Mouse (Mus musculus): ENCODE results near the gene Ncln.

Ncln gene

GRCm38 (mm10) chr10:81510246-81510810 is 14.1 kb upstream of the Ncln start:
- no peak for DNase-seq

GRCm38 (mm10) chr10:81507691-81508489 is 11.7 kb upstream of the Ncln start:
- DNase-seq: no peak

- DNase-seq: no peak
Observed at GRCm38 (mm10) chr10:81507095-81507494, 10.9 kb upstream of the Ncln start.

- no peak for DNase-seq
Observed at GRCm38 (mm10) chr10:81505016-81505664, 8.9 kb upstream of the Ncln start.

- peak; percentile 81 for DNase-seq
Observed at GRCm38 (mm10) chr10:81502658-81503057, 6.5 kb upstream of the Ncln start.

- no peak for DNase-seq
Observed at GRCm38 (mm10) chr10:81501863-81502262, 5.7 kb upstream of the Ncln start.

- no peak for DNase-seq
Observed at GRCm38 (mm10) chr10:81500032-81500431, 3.8 kb upstream of the Ncln start, which contains the start of gene S1pr4. TSS of gene S1pr4 (minus strand) at chr10:81500132.

GRCm38 (mm10) chr10:81499250-81499901 is 3.2 kb upstream of the Ncln start:
- peak; percentile 25 for DNase-seq

GRCm38 (mm10) chr10:81498316-81499249 is 2.4 kb upstream of the Ncln start:
- DNase-seq: peak; percentile 25

- peak; percentile 27 for DNase-seq
Observed at GRCm38 (mm10) chr10:81497401-81498270, 1.4 kb upstream of the Ncln start.

- no peak for DNase-seq
Observed at GRCm38 (mm10) chr10:81496969-81497368, 777 bp upstream of the Ncln start.

GRCm38 (mm10) chr10:81495616-81496263 is 452 bp downstream of the Ncln start:
- peak; percentile 69 for DNase-seq

- DNase-seq: peak; percentile 19
Observed at GRCm38 (mm10) chr10:81495151-81495550, 1.0 kb downstream of the Ncln start.

- DNase-seq: peak; percentile 25
Observed at GRCm38 (mm10) chr10:81494260-81495041, 1.7 kb downstream of the Ncln start.

- DNase-seq: peak; percentile 22
Observed at GRCm38 (mm10) chr10:81493601-81494220, 2.5 kb downstream of the Ncln start.

GRCm38 (mm10) chr10:81492606-81493240 is 3.5 kb downstream of the Ncln start:
- DNase-seq: peak; percentile 13

GRCm38 (mm10) chr10:81491018-81491417 is 5.2 kb downstream of the Ncln start:
- no peak for DNase-seq

GRCm38 (mm10) chr10:81489941-81490340 is 6.3 kb downstream of the Ncln start:
- DNase-seq: no peak

GRCm38 (mm10) chr10:81488081-81488480 is 8.1 kb downstream of the Ncln start:
- DNase-seq: no peak

All from layer of hippocampus, adult 9-11 months (tissue).